Mouse (Mus musculus) adrenal gland, postnatal 36 days (tissue): ENCODE results near the gene Tssk3. TPM values are rescaled to one million over a fixed set of nuclear protein-coding genes. Genes with fewer than 3 reads are reported as not detected.
"Not testable (repeated sequence)": the region's sequence is repeated elsewhere in the genome, so short reads cannot be mapped to it uniquely, and the experiment has no call there.

ENCODE experiments used
- DNase-seq, 2 experiments: peaks; one replicate each; pipeline ENCODE4 v3.0.0; 2021; ENCODE audit warnings: mixed read lengths in 1 of 2
- total RNA-seq, 2 experiments: library from RNA; stranded (reverse); gene quantifications; 2 replicates each; pipeline ENCODE4 v1.2.3; 2021

The Tssk3 gene
- total RNA-seq, 2 experiments from 2014 or later, result not detected

GRCm38 (mm10) chr4:129500607-129501566 is 10.1 kb upstream of the Tssk3 start:
- DNase-seq, result peak; percentile 92 to 95

GRCm38 (mm10) chr4:129500017-129500416 is 9.2 kb upstream of the Tssk3 start:
- no peak for DNase-seq

DNA sequence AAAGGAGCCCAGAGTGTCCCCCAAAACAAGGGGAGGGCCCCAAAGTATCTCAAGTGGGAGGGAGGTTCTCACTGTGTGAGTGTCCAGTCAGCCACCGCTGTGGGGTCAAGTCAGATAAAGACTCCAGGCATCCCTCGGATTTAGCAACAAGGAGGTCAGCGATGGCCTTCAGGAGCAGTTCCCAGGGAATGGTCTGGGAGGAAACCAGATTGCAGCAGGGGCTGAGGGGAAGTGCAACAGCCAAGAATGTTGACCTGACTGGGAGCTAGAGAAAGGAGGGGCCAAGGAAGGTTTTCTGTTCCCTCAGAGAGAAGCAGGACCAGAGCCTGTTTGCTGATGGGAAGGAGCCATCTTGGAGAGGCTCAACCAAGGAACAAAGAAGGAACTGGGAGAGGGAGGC is 8.1 kb upstream of the Tssk3 start:
- no peak for DNase-seq

- DNase-seq, result peak; percentile 46 to 64
Observed at GRCm38 (mm10) chr4:129496631-129497030, 5.8 kb upstream of the Tssk3 start.

GRCm38 (mm10) chr4:129495672-129496562 is 5.1 kb upstream of the Tssk3 start:
- no peak for DNase-seq

GRCm38 (mm10) chr4:129494681-129495080 is 3.9 kb upstream of the Tssk3 start:
- no peak for DNase-seq

DNA sequence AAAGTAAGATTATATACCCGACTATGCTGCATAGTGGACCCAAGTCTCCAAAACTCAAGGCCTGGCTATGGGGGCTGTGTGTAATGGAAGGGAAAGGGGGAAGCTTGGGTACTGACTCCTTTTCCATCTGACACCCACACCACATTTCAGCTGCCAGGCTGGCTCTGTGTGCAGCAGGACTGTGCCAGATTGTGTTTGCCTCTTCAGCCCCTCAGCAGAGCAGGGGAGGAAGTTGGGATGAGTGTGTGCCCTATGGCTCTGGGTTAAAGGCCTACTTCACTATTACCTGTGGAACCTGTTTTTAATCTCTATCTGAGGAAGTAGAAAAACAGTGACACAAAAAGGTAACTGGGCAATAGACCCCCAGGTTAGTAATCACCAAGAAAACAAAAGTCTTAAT is 9.7 kb downstream of the Tssk3 start:
- no peak for DNase-seq

DNA sequence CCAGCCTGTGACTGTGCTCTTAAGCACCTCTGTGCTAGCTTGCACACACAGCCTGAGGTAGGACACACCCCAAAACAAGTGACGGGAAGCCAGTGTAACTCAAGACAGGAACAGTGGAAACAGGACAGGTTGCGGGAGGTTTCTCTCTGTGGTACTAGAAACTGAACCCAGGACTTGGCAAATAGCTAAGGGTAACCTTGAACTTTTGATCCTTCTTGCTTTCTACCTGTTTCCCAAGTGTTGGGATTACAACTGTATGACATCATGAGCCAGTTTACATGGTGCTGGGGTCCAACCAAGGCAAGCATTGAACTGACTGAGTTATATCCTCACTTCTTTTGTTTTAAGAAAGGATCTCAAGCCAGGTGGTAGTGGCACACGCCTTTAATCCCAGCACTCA is 11.0 kb downstream of the Tssk3 start:
- DNase-seq, result no peak

DNA sequence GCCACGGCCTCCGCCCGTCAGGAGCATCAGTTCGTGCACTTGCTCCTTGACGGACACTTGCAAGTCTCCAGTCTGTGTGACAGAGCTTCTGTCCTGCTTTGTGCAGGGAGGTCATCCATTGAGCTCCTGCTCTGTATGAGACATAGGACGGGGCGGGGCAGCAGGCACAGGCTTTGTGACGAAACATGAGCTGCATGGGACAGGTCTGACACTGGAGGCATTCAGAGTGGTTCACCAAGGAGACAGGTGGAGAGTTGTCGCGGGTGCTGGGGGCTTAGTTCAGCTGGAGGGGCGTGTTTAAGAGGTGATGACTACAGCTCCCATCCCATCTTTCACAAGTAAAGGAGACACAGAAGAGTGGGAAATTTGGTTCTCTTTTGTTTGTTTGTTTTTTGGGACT is 14.8 kb downstream of the Tssk3 start:
- no peak for DNase-seq

- DNase-seq, result no peak
Observed at GRCm38 (mm10) chr4:129464286-129464815, 26.5 kb downstream of the Tssk3 start.

GRCm38 (mm10) chr4:129463097-129464059 is 27.4 kb downstream of the Tssk3 start:
- DNase-seq, result no peak

DNA sequence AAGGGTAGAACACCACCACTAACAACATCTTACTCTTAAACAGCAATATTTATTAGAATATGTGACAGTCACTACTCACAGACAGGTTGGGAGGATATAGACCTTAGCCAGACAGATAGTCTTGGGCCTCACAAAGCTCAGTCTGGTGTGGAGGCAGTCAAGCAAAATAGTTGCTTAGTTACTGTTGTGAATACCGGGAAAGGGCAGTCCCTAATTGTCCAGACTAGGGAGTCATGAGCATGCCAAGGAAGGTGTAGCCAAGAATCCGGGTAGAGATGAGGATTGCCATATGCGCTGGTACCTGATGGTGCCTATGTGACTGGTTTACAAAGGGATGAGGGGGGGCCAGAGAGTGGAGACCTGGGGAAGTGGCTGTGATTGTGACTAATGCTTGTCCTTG is 28.7 kb downstream of the Tssk3 start:
- DNase-seq, result peak; percentile 30 to 37

- DNase-seq, result peak; percentile 99 to 100
Observed at GRCm38 (mm10) chr4:129461183-129461960, 29.4 kb downstream of the Tssk3 start, which contains the start of gene Bsdc1. Bsdc1 (plus strand) TSS chr4:129461581.

DNA sequence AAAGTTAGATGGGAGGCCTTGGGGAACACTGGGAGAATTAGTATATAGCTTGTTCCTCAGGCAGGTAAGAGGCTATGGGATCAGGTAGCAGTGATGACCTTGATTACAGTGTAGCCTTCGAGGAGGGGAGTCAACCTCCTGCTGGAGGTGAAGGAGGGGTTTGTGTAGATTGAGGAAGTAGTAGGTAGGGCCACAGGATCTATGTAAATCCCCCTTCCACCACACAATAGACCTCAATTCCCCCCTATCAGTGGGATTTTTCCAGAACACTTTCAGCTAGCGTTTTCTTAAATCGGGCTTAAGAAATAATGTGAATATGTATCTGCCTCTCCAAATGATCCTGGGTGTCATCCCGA is 30.0 kb downstream of the Tssk3 start:
- no peak for DNase-seq

GRCm38 (mm10) chr4:129459726-129460125 is 31.1 kb downstream of the Tssk3 start:
- DNase-seq, result no peak

GRCm38 (mm10) chr4:129457311-129457710 is 33.5 kb downstream of the Tssk3 start:
- not testable (repeated sequence) for DNase-seq

GRCm38 (mm10) chr4:129456126-129456525 is 34.7 kb downstream of the Tssk3 start:
- no peak for DNase-seq

DNA sequence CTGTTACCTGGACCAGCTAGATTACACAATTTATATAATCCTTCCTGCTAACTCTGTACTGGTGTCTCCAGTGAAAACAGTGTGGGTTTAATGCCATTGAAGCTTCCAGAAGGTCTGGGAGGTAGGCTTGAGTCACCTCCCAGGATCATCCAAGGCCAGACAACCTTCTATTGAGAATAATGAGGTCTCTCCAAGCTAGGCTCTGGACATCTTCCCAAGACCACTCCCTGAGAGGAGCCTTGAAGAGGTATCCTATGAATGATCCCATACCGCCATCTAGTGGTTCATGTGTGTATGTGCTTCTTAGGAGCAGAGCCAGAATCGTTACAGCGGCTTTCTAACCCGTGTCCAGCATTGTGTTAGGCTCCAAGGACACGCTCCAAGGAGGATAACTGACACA is 35.6 kb downstream of the Tssk3 start:
- DNase-seq, result peak; percentile 48 to 66

GRCm38 (mm10) chr4:129451471-129452169 is 39.2 kb downstream of the Tssk3 start:
- no peak for DNase-seq

DNA sequence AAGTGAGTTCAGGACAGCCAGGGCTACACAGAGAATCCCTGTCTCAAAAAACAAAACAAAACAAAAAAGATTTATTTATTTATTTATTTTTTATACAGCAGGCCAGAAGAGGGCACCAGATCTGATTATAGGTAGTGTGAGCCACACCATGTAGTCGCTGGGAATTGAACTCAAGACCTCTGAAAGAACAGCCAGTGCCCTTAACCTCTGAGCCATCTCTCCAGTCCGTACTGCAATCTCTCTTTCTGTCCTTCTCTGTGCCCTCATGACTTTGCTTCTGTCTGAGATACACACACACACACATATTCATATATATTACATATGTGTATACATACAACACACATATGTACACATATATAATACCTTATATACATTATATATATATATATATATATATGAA is 40.0 kb downstream of the Tssk3 start:
- DNase-seq, result no peak
